Mouse (Mus musculus) olfactory bulb, adult 2 months (tissue): ENCODE results near the gene Zfp644.

ENCODE experiments used
- CTCF ChIP-seq: fragments of 200-500 bp; IDR thresholded peaks from 2 replicates; pipeline ENCODE4 v1.5.1; 2012; ENCODE audit warnings: low read depth, mild to moderate bottlenecking, low read length, moderate library complexity; ENCODE audit not compliant: insufficient read depth
- POLR2A ChIP-seq: fragments of 200-500 bp; IDR thresholded peaks from 2 replicates; pipeline ENCODE4 v1.6.1; 2012; ENCODE audit warnings: mild to moderate bottlenecking, low read depth, low read length, moderate library complexity; ENCODE audit not compliant: insufficient read depth

DNA sequence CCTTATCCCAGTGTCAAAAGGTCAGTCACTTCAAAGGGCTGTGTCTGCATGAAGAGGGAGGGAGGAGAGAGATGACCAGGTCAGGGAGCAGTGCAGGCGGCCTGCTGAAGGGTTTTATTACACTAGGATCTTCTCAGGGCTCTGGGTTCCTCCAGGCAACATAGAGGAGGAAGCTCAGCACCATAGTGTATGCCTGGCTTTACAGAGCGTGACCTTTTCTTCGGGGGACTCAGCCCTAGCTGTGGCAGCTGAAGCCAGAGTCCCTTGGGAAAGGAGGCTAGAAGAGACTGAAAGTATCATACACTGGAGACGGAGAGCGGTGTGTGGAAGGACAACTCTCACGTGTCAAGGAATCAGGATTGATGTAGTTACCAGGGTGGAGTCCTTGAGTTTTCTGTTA is 42.6 kb upstream of the Zfp644 start:
- TF ChIP-seq CTCF (no peak), POLR2A (no peak)
